Mouse (Mus musculus): ENCODE measurements at regions not wholly inside any gene's neighbourhood (a gene's known extent, or its start where the extent isn't known, plus 50 kb on each side); places are given as distances from the start of the nearest gene placed in this dataset.
A peak's percentile ranks its signal among the peaks of the same experiment; 100 is the strongest.
"Not testable (repeated sequence)": the region's sequence is repeated elsewhere in the genome, so short reads cannot be mapped to it uniquely, and the experiment has no call there.

DNA sequence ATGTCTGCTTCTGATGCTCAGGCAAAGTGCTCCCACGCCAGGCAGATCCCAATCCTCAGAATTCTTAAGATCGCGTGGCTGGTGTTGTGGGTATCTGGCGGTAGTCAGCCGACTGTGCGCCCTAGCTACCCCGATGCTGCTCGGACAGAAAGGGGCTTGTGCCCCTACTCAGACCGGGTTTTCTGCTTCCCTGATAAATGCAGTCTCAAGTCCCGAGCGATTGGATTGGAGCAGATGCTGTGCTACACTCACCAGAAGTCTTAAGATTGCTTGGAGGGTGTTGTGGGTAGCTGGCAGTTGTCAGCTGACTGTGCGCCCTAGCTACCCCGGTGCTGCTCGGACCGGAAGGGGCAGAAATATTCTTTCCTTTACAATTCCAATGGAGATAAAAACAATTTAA, 99.3 kb downstream of the Gm7489 start:
- DNase-seq: not testable (repeated sequence)

- DNase-seq: no peak
Measured at GRCm38 (mm10) chr15:53989888-53990287, 105.2 kb downstream of the Gm7489 start.

DNA sequence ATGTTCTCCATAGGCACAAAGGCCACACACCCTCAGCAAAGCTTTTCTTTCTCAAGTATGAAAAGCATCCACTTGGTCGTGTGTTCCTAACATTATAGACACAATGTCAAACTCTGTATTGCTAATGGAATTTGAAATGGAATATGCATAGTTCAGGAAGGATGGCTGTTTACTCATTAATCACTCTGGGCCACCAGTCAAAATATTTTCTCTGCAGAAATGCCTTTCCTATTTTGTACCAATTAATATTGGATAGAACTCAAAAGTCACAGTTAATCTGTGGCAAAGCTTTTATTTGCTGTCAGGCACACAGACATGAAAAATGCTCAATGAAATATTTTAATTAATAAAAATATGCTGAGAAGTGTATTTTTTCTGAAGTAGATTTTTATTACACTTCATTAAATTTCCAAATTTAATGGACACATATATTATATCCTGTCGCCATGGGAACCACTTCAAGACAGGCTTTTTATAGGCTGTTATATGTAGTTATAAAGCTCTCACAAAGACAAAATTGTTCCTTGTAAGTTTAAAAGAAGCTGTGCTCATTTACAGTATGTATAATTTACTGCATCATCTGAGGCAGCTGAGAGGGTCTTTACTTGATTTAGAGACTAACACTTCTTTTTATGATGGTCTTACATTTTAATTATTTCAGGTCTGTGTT, 110.6 kb downstream of the Gm7489 start:
- DNase-seq: no peak

GRCm38 (mm10) chr15:53998600-53999290, 114.0 kb downstream of the Gm7489 start:
- DNase-seq: peak; percentile 25

- no peak for DNase-seq
Measured at GRCm38 (mm10) chr15:54033756-54034155, 149.1 kb downstream of the Gm7489 start.

- no peak for DNase-seq
Measured at GRCm38 (mm10) chr15:54050711-54051110, 166.0 kb downstream of the Gm7489 start.

- peak; percentile 41 for DNase-seq
Measured at GRCm38 (mm10) chr15:54070005-54070634, 185.4 kb downstream of the Gm7489 start.

DNA sequence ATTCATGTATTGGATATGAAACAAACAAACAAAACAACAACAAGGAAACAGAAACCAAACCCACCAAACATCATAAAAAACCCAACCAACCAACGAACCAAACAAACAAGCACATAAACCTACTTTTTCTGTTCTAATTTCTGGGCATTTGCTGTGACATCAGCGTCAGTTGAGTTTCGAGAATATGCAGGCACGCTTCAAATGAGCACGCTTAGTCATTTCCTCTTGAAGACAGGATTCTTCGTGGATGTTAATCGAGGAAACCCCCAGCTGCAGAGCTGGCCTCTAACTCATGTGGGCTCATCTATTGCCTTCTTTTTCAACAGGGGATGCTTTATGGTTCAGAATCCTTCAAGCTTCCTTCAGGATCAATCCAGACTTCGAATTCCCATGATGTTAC, 187.0 kb downstream of the Gm7489 start:
- DNase-seq: no peak

- DNase-seq: no peak
Measured at GRCm38 (mm10) chr15:54091301-54091700, 206.6 kb downstream of the Gm7489 start.

GRCm38 (mm10) chr15:54092386-54092785, 207.7 kb downstream of the Gm7489 start:
- no peak for DNase-seq

- no peak for DNase-seq
Measured at GRCm38 (mm10) chr15:54097498-54097897, 212.8 kb downstream of the Gm7489 start.

DNA sequence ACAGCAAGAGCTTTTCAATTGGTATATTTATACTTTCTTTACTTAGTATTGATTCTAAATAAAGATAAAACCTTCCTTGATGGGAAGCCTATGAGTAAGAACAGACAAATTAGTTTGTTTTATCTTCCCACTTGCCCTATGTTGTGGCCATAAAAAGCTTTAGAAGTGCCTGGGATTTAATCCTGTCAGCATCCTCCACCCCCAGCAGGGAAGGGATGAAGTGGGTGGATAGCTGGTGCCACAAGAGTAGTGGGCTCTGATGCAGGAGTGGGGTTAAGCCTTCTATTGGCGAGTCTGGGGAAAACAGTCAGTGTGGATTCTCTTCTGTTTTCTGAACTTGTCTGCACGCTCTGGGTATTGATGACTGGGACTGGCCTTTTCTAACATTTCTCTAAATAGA, 227.7 kb downstream of the Gm7489 start:
- no peak for DNase-seq

DNA sequence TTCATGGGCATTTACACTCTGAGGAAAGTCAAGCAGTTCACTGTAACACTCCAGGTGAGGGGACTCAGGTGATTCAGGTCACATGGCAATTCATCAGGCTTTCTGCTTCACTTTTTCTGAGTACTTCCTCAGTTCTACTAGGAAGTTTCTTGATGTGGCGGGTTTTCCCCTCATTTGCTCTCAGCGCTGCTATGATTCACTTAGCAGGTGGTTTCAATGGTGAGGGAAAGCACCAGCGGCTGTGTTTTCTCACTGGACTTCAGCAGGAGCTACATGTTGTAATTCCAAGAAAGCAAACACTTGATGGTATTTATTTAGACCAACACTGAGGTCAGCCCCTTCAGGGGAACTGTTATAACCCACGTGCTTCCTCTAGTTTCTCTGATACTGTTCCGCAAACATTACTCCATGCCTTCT, 229.4 kb downstream of the Gm7489 start:
- no peak for DNase-seq

DNA sequence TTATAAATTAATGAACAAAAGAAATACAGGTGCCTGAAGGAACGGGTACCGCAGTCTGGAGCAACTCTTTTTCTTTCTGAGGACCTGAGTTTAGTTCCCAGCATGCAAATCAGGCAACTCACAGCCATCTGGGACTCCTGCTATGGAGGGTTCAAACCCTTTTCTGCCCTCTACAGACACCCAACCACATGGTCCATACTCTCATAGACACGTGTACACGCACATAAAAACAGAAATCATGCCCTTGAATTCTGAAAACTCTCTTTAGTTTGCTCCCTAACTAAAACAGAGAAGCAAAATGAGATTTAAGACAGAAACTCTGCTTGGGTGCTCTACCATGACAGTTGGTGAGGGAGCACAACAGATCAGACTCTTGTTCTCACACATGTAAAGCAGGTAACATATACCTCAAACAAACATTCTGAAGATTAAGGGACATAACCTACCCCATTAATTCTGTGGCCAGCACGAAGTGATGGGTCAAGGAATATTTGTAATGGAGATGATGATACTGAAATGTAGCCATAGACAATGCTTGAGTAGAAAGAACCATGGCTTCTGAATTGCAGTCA, 233.3 kb downstream of the Gm7489 start:
- DNase-seq: no peak

- no peak for DNase-seq
Measured at GRCm38 (mm10) chr15:54120456-54120855, 235.8 kb downstream of the Gm7489 start.

DNA sequence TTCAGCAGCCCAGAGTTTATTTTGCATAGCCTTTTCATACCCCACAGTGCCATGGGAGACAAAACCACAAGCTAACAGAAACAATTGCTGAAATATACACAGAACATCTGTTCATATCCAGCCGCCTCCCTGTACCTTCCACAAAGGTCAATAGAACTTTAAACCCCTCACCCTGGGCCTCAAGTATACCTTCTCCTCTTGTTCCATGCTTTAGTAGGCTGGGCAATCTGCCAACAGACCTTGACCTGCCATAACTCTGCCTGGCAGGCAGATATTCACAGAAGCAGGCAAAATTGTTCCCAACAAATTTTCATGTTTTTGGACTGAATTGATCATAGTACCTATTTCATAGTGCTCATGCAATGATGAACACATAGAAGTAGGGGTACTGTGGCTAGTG, 279.6 kb downstream of the Gm7489 start:
- peak; percentile 1 for DNase-seq

GRCm38 (mm10) chr15:54167842-54168361, 283.2 kb downstream of the Gm7489 start:
- no peak for DNase-seq

DNA sequence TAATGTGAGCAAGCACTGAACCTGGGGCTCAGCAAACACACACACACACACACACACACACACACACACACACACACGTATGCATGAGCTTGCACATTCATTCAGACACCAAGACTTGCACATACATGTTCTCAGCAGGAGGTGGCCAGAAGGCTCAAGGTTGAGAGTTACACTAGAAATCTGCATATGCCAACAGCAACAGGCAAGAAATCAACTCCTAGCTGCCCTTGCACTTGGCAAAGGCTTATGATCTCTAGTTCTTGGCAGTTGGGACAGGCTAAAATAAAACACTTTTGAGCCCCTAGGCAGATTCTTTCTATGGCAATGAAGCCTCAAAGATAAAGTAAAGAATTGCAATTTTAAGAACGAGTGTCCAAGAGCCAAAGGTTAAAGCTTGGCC, 292.5 kb downstream of the Gm7489 start:
- DNase-seq: no peak

- no peak for DNase-seq
Measured at GRCm38 (mm10) chr15:54177791-54178190, 293.1 kb downstream of the Gm7489 start.
